Mouse (Mus musculus) CH12.LX (cell line): ENCODE measurements around the gene Trim23. TPM values are rescaled to one million over a fixed set of nuclear protein-coding genes. Genes with fewer than 3 reads are reported as not detected.

Experiments
- DNase-seq: peaks from one replicate; pipeline ENCODE4 v3.0.0-alpha.2; 2013; ENCODE audit errors: extremely low read depth
- H3K27ac ChIP-seq: 2 replicates; pipeline ENCODE4 v1.5.1; 2012; ENCODE audit warnings: low read depth, mild to moderate bottlenecking, control low read depth, moderate library complexity; ENCODE audit not compliant: insufficient read depth
- H3K27me3 ChIP-seq: replicated peaks from 2 replicates; pipeline ENCODE3; 2012; ENCODE audit warnings: inconsistent platforms
- H3K36me3 ChIP-seq, 2 experiments: replicated peaks in 1 of 2; 2 replicates each; pipeline versions ENCODE3 to v1.6.1; 2012; ENCODE audit warnings: inconsistent platforms in 1 of 2, low read length in 1 of 2, mild to moderate bottlenecking in 1 of 2, mixed read lengths in 1 of 2, moderate library complexity in 1 of 2; ENCODE audit not compliant: control insufficient read depth in 1 of 2, insufficient read depth in 1 of 2
- H3K4me1 ChIP-seq, 2 experiments: 2 replicates each; pipeline ENCODE4 v1.6.1; 2012; ENCODE audit warnings: inconsistent platforms in 1 of 2, moderate library complexity in 1 of 2; ENCODE audit not compliant: insufficient read depth in 2 of 2, control insufficient read depth in 1 of 2
- H3K4me2 ChIP-seq: 2 replicates; pipeline ENCODE4 v1.6.1; 2012; ENCODE audit warnings: low read depth, mild to moderate bottlenecking, control low read depth; ENCODE audit not compliant: poor library complexity, insufficient read depth, severe bottlenecking
- H3K4me3 ChIP-seq, 3 experiments: fragments of 150-350 bp in 1 of 3; sonication (generic) in 1 of 3; replicated peaks in 1 of 3; 2 replicates each; pipeline versions ENCODE3 to v1.5.1; 2011 to 2012; ENCODE audit warnings: low read depth in 2 of 3, low read length in 2 of 3, mild to moderate bottlenecking in 2 of 3, moderate library complexity in 2 of 3, control low read depth in 1 of 3, improper control_type of control experiment in 1 of 3, inconsistent platforms in 1 of 3, mixed read lengths in 1 of 3; ENCODE audit not compliant: poor library complexity in 1 of 3
- H3K79me2 ChIP-seq: replicated peaks from 2 replicates; pipeline ENCODE4 v1.6.1; 2012; ENCODE audit warnings: mild to moderate bottlenecking, moderate library complexity; ENCODE audit not compliant: control insufficient read depth, poor library complexity, insufficient read depth, severe bottlenecking; ENCODE audit errors: extremely low read depth
- H3K9ac ChIP-seq: 2 replicates; pipeline ENCODE4 v1.6.1; 2012; ENCODE audit warnings: low read depth, mild to moderate bottlenecking, control low read depth, moderate library complexity; ENCODE audit not compliant: insufficient read depth
- H3K9me3 ChIP-seq: replicated peaks from 2 replicates; pipeline ENCODE3; 2012; ENCODE audit warnings: low read length, inconsistent platforms, mixed read lengths
- BHLHE40 ChIP-seq: IDR thresholded peaks from 2 replicates; pipeline ENCODE4 v1.6.1; 2011; ENCODE audit warnings: mild to moderate bottlenecking, low read depth, low read length, improper control_type of control experiment
- CHD2 ChIP-seq: IDR thresholded peaks from 2 replicates; pipeline ENCODE4 v1.6.1; 2011; ENCODE audit warnings: low read length, improper control_type of control experiment
- ELF1 ChIP-seq: IDR thresholded peaks from 2 replicates; pipeline ENCODE4 v1.6.1; 2014; ENCODE audit warnings: low read depth, mild to moderate bottlenecking, inconsistent platforms, low read length, improper control_type of control experiment
- EP300 ChIP-seq: IDR thresholded peaks from 2 replicates; pipeline ENCODE4 v1.6.1; 2011; ENCODE audit warnings: low read length, improper control_type of control experiment
- ETS1 ChIP-seq: conservative IDR thresholded peaks from 2 replicates; pipeline ENCODE4 v1.6.1; 2012; ENCODE audit warnings: low read depth, mild to moderate bottlenecking, inconsistent platforms, low read length, improper control_type of control experiment, moderate library complexity
- GABPA ChIP-seq: IDR thresholded peaks from 2 replicates; pipeline ENCODE4 v1.6.1; 2012; ENCODE audit warnings: low read depth, low read length, improper control_type of control experiment, inconsistent platforms; ENCODE audit not compliant: insufficient replicate concordance
- HCFC1 ChIP-seq: IDR thresholded peaks from 2 replicates; pipeline ENCODE4 v1.6.1; 2012; ENCODE audit warnings: low read depth, mild to moderate bottlenecking, inconsistent platforms, low read length, improper control_type of control experiment
- JUND ChIP-seq: conservative IDR thresholded peaks from 2 replicates; pipeline ENCODE4 v1.6.1; 2011; ENCODE audit warnings: low read depth, low read length, improper control_type of control experiment
- KAT2A ChIP-seq: IDR thresholded peaks from 2 replicates; pipeline ENCODE4 v1.6.1; 2012; ENCODE audit warnings: low read length, improper control_type of control experiment, inconsistent platforms; ENCODE audit not compliant: insufficient replicate concordance
- MAX ChIP-seq: IDR thresholded peaks from 2 replicates; pipeline ENCODE4 v1.6.1; 2011; ENCODE audit warnings: low read length, improper control_type of control experiment
- MAZ ChIP-seq: IDR thresholded peaks from 2 replicates; pipeline ENCODE4 v1.6.1; 2012; ENCODE audit warnings: low read depth, mild to moderate bottlenecking, inconsistent platforms, low read length, improper control_type of control experiment, moderate library complexity
- MXI1 ChIP-seq: IDR thresholded peaks from 2 replicates; pipeline ENCODE4 v1.6.1; 2011; ENCODE audit warnings: mild to moderate bottlenecking, low read depth, low read length, improper control_type of control experiment
- MYC ChIP-seq: IDR thresholded peaks from 2 replicates; pipeline ENCODE4 v1.6.1; 2011; ENCODE audit warnings: low read depth, mild to moderate bottlenecking, improper control_type of control experiment, low read length
- NELFE ChIP-seq: IDR thresholded peaks from 2 replicates; pipeline ENCODE4 v1.6.1; 2011; ENCODE audit warnings: low read depth, low read length, improper control_type of control experiment
- NRF1 ChIP-seq: IDR thresholded peaks from 2 replicates; pipeline ENCODE4 v1.6.1; 2014; ENCODE audit warnings: low read depth, mild to moderate bottlenecking, inconsistent platforms, low read length, improper control_type of control experiment, moderate library complexity
- POLR2A ChIP-seq: IDR thresholded peaks from 2 replicates; pipeline ENCODE4 v1.6.1; 2011; ENCODE audit warnings: low read depth, mild to moderate bottlenecking, improper control_type of control experiment, low read length
- SIN3A ChIP-seq: IDR thresholded peaks from 2 replicates; pipeline ENCODE4 v1.6.1; 2012; ENCODE audit warnings: low read length, improper control_type of control experiment, inconsistent platforms
- TBP ChIP-seq: conservative IDR thresholded peaks from 2 replicates; pipeline ENCODE4 v1.6.1; 2011; ENCODE audit warnings: low read depth, low read length, improper control_type of control experiment
- UBTF ChIP-seq: IDR thresholded peaks from 2 replicates; pipeline ENCODE4 v1.6.1; 2012; ENCODE audit warnings: low read depth, mild to moderate bottlenecking, inconsistent platforms, low read length, improper control_type of control experiment, moderate library complexity
- USF2 ChIP-seq: conservative IDR thresholded peaks from 2 replicates; pipeline ENCODE4 v1.6.1; 2011; ENCODE audit warnings: low read depth, low read length, improper control_type of control experiment
- ZKSCAN1 ChIP-seq: IDR thresholded peaks from 2 replicates; pipeline ENCODE4 v1.6.1; 2012; ENCODE audit warnings: low read depth, inconsistent platforms, low read length, improper control_type of control experiment, borderline replicate concordance
- ZMIZ1 ChIP-seq: IDR thresholded peaks from 2 replicates; pipeline ENCODE4 v1.6.1; 2012; ENCODE audit warnings: low read depth, mild to moderate bottlenecking, inconsistent platforms, low read length, improper control_type of control experiment
- ZNF384 ChIP-seq: IDR thresholded peaks from 2 replicates; pipeline ENCODE4 v1.6.1; 2012; ENCODE audit warnings: low read depth, low read length, improper control_type of control experiment, inconsistent platforms
- dilution Hi-C: fragments of 300-500 bp; cut with MboI; formaldehyde crosslinking; loops from 2 replicates; pipeline ENCODE4 v1.14.3; 2020; ENCODE audit warnings: low sequenced_read_pairs; ENCODE audit not compliant: extremely low pct_unique_long_range_greater_than_20kb, extremely low pct_ligation_motif_present
- in situ Hi-C: fragments of 300-500 bp; cut with MboI; formaldehyde crosslinking; loops from 3 replicates; pipeline ENCODE4 v1.14.3; 2019; ENCODE audit warnings: low sequenced_read_pairs, low pct_ligation_motif_present, low pct_unique_long_range_greater_than_20kb, mixed read lengths
- polyA plus RNA-seq: library from polyadenylated mRNA; unstranded; fragments of >175 nt; gene quantifications from 2 replicates; pipeline ENCODE4 v1.2.1, GENCODE M21; 2012; ENCODE audit warnings: low read depth; ENCODE audit not compliant: insufficient read length
- total RNA-seq, 2 experiments: library from RNA; depleted of rRNA; stranded (reverse); fragments of 300-350 nt in 1 of 2; fragments of >200 nt in 1 of 2; gene quantifications; 2 replicates each; pipeline ENCODE4 v1.2.3; 2012 to 2014

Gene Trim23
- total and polyA plus RNA-seq, 3 experiments, result 10.3 to 20.4 (median 11.6) TPM

DNA sequence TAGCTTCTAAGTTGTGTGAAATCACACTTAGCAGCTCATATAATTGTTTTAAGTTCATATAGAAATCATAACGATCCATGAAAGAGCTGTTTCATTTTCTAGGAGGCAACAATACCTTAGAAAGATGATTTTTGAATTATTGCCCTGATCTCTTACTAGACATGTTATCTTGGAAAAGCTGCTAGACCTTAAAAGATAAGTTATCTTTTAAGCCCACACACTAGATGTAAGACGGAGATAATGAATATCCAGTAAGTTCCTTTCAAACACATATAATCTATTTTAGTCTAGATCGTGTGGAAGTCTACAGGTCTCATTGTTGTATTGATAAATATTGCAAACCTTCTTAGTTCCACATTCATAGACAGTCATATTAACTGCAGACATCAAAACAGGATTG lies 1.7 kb upstream of the Trim23 start:
- Histone ChIP-seq H3K36me3 (peaks cover 10 to 25% of the 10 kb centered on the region in 2 experiments), H3K9me3 (no peaks in the 10 kb centered on the region), H3K4me1 (peaks cover 0 to 31% of the 10 kb centered on the region in 2 experiments; a peak in 2 of 4 replicates), H3K4me2 (peak overlapping the region; percentile 94; the same call in 1 of the 2 replicates), H3K9ac (peak overlapping the region; percentile 87), H3K4me3 (peak overlapping the region; percentile 59 to 88 (median 79)), H3K27ac (no peak overlapping the region), H3K27me3 (no peaks in the 10 kb centered on the region), H3K79me2 (peaks cover 39% of the 10 kb centered on the region)
- DNase-seq, result no peak
- dilution Hi-C loops (no loop called here), in situ Hi-C loops (no loop called here)
- TF ChIP-seq USF2 (no peak), ELF1 (no peak), NELFE (no peak), MXI1 (no peak), MYC (no peak), MAZ (no peak), GABPA (no peak), MAX (no peak)

DNA sequence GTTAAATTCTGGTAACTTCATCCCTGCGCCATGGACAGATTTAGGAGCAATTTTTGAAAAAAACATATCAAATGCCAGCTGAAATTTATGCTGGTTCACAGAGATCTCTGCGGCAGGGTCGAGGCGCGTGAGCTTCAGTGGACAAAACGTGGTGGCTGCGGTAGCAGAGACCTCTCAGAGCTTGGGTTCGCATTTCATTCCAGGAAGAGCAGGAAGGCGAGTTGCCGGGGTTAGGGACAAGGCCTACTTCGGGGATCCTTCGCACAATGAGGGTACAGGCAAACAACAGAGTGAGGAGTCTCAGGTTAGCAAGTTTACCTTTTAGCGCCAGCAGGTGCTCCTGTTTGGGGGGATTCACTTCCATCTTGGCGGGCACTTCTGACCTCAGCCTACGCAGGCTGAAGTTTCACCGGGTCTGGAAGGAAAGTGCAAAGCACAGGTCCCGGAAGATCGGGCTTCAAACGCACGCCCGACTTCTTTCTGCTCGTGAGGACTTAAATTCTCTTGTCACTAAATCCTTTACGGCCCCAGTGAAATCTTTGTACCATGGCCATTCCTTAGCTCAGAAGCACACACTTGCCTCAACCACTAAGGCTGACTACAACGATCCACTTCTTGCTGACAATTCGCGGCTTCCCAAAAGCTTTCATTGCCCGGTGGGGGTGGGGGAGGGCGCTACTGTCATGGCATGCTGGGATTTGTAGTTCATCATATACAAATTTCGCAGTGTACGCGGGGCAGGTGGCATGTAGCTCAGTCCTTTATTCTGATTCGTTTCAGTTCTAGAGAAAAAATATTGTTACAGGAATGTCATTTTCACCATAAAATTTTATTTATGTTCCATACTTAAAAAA lies 574 bp upstream of the Trim23 start, which contains the start of gene Trappc13:
Gene Trappc13 (minus strand): TSS at position 674 of the 854 bp plus-strand sequence.
- TF ChIP-seq MAZ, result 0 out of 2 replicates have a peak, but pooled peaks have one; percentile 38
- TF ChIP-seq ZNF384, result peak; percentile 74
- no peak for TF ChIP-seq JUND
- peak; percentile 5; the same call in 1 of the 2 replicates for TF ChIP-seq ETS1
- peak; percentile 96 for TF ChIP-seq HCFC1
- TF ChIP-seq ELF1, result peak; percentile 36
- peak; percentile 94 for TF ChIP-seq CHD2
- TF ChIP-seq MAX, result no peak
- TF ChIP-seq NRF1, result no peak
- TF ChIP-seq SIN3A, result peak; percentile 91
- TF ChIP-seq TBP, result peak; percentile 47
- TF ChIP-seq POLR2A, result peak; percentile 71
- TF ChIP-seq BHLHE40, result 0 out of 2 replicates have a peak, but pooled peaks have one; percentile 4
- TF ChIP-seq GABPA, result no peak; the same call in 1 of the 2 replicates
- no peak; the same call in 1 of the 2 replicates for TF ChIP-seq ZMIZ1
- TF ChIP-seq MXI1, result 0 out of 2 replicates have a peak, but pooled peaks have one; percentile 60
- no peak for TF ChIP-seq EP300
- peak; percentile 86; the same call in 1 of the 2 replicates for TF ChIP-seq KAT2A
- TF ChIP-seq ZKSCAN1, result no peak
- TF ChIP-seq MYC, result peak; percentile 68; the same call in 1 of the 2 replicates
- no peak; the same call in 1 of the 2 replicates for TF ChIP-seq UBTF
- peak within 1 kb of the TSS; percentile 89 for H3K4me2 ChIP-seq
- H3K9ac ChIP-seq, result peak within 1 kb of the TSS; percentile 87
- no peaks in the 10 kb centered on the region for H3K27me3 ChIP-seq
- DNase-seq, result peak; percentile 85
- dilution Hi-C loops (no loop called here), in situ Hi-C loops (no loop called here)
- H3K36me3 ChIP-seq, result peaks cover 14 to 23% of the 10 kb centered on the region in 2 experiments
- H3K4me1 ChIP-seq, result peaks cover 0 to 26% of the 10 kb centered on the region in 2 experiments; a peak in 2 of 4 replicates
- no peaks in the 10 kb centered on the region for H3K9me3 ChIP-seq
- H3K27ac ChIP-seq, result peak within 1 kb of the TSS; percentile 64
- peaks cover 31% of the 10 kb centered on the region for H3K79me2 ChIP-seq
- peak within 1 kb of the TSS; percentile 79 to 97 (median 88) for H3K4me3 ChIP-seq
